Mouse (Mus musculus): ENCODE data around the gene Ltb. TPM values are rescaled to one million over a fixed set of nuclear protein-coding genes. Genes with fewer than 3 reads are reported as not detected.
A peak's percentile ranks its signal among the peaks of the same experiment; 100 is the strongest.

The Ltb gene
- polyA plus RNA-seq, 1 experiment from 2014 or later: 1.2 TPM

DNA sequence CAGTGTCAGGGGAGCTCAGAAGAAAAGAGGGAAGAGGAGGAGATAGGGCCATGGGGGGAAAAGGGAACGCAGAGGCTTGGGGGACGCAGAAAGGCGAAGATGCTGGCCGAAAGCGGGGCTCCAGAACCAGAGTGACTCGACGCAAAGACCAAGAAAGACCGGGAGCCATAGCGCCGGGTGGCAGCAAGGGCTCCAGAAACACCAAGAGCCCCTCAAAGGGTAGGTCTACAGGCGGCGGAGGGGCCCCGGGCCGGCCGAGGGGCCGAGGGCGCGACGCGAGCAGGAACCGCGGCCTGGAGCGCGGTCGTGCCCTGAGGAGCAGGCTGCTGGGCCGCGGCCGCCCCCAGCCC is 30.0 kb upstream of the Ltb start:
- Histone ChIP-seq H3K9me3 (ENCODE audit: control insufficient read depth, low read length) (no peaks in the 10 kb centered on the region), H3K27ac (ENCODE audit: low read depth, low read length) (peak overlapping the region; percentile 98), H3K4me3 (ENCODE audit: low read length) (peak overlapping the region; percentile 99), H3K4me2 (ENCODE audit: low read length) (peak overlapping the region; percentile 99), H3K27me3 (replicated peaks; ENCODE audit: control insufficient read depth, insufficient read depth, low read length) (no peaks in the 10 kb centered on the region), H3K9ac (ENCODE audit: low read depth, low read length) (peak overlapping the region; percentile 100), H3K4me1 (ENCODE audit: control insufficient read depth, insufficient read depth, low read depth, low read length) (peaks cover 27% of the 10 kb centered on the region), H3K36me3 (ENCODE audit: control insufficient read depth, insufficient read depth, low read length) (peaks cover 26% of the 10 kb centered on the region)
- no peak for ATAC-seq
- 0% methylated on average over 27 of the region's 28 CpGs for WGBS

DNA sequence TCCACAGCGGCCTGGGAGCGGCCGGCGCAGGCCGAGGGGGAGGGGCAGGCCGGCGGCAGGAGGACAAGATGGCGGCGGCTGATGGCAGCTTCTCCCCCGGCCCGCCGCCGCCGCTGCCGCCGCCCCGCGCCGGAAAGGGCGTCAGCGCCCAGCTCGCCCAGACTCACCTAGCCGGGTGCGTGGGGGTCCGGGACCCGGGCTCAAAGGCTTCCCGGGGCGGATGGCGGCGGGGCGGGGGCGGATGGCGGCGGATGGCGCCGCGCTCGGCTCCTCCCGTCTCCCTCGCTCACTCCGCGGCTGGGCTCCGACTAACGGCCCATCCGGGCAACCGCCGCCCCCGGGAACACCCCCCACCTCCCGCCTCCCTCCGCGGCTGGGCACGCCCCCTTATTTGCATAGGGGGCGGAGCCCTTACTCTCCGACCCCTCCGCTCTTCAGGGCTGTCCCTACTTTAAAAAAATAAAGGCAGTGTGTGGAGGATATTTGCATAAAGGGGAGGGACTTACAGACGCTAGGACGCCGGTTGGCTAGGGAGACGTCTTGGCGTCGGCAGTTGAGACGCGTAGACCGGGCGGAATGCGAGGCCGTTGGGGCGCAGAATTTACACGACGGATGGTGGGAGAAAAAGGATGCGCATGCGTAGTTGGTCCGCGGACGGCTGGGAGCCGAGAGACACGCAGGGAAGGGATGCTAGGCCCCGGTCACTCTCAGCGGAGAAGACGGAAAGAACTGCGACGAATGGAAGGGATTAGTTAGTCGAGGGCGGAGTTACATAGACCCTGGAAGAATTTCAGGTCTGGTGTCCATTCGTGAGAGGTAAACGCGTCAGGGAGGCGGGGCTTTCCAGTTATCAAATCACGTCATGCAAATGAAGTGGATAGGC is 29.4 kb upstream of the Ltb start, which contains the start of gene Prrc2a:
Gene Prrc2a, minus strand, starts transcription at position 330 of the 883 bp plus-strand sequence.
- Histone ChIP-seq H3K9ac (ENCODE audit: low read depth, low read length) (peak within 1 kb of the TSS; percentile 100), H3K36me3 (ENCODE audit: control insufficient read depth, insufficient read depth, low read length) (peaks cover 20% of the 10 kb centered on the region), H3K4me2 (ENCODE audit: low read length) (peak within 1 kb of the TSS; percentile 99), H3K4me3 (ENCODE audit: low read length) (peak within 1 kb of the TSS; percentile 99), H3K27me3 (replicated peaks; ENCODE audit: control insufficient read depth, insufficient read depth, low read length) (no peaks in the 10 kb centered on the region), H3K4me1 (ENCODE audit: control insufficient read depth, insufficient read depth, low read depth, low read length) (peaks cover 27% of the 10 kb centered on the region), H3K9me3 (ENCODE audit: control insufficient read depth, low read length) (no peaks in the 10 kb centered on the region), H3K27ac (ENCODE audit: low read depth, low read length) (peak within 1 kb of the TSS; percentile 98)
- ATAC-seq: peak; percentile 95
- WGBS: under 1% methylated on average over 67 of the region's 89 CpGs

DNA sequence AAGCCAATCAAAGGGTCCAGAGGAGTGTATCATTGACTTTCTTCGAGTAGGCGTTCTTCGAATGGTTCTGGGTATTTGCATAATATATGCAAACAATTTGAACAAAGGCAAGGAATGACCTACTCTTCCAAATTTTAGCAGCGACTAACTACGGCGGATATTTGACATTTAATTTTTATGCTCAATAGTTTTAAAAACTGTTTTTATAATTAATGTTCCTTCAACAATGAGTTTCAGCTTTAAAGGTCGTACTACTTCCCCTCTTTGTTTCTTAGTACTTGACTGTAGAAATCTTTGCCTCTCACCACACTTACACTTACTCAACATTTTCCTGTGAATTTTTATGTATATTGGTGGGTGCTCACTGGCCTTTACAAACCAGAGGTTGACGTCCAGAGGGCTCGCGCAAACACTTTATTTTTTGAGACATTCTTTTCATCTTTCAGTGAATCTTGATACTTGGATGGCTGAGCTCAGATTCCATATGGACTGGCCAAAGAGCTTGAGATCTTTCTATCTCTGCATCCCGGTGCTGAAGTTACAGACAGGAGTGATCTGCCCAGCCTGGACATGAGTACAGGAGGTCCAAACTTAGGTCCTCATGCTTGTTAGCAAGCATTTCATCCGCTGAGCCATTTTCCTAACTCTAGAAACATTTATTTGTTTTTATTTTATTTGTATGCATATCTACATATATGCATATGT is 28.6 kb upstream of the Ltb start:
- no peak for ATAC-seq
- Histone ChIP-seq H3K9ac (ENCODE audit: low read depth, low read length) (peak overlapping the region; percentile 65), H3K4me3 (ENCODE audit: low read length) (peak overlapping the region; percentile 99), H3K4me1 (ENCODE audit: control insufficient read depth, insufficient read depth, low read depth, low read length) (peaks cover 27% of the 10 kb centered on the region), H3K27ac (ENCODE audit: low read depth, low read length) (peak overlapping the region; percentile 98), H3K9me3 (ENCODE audit: control insufficient read depth, low read length) (no peaks in the 10 kb centered on the region), H3K36me3 (ENCODE audit: control insufficient read depth, insufficient read depth, low read length) (peaks cover 12% of the 10 kb centered on the region), H3K27me3 (replicated peaks; ENCODE audit: control insufficient read depth, insufficient read depth, low read length) (no peaks in the 10 kb centered on the region), H3K4me2 (ENCODE audit: low read length) (peak overlapping the region; percentile 65)
- WGBS: 21% methylated on average over 12 of the region's 12 CpGs

DNA sequence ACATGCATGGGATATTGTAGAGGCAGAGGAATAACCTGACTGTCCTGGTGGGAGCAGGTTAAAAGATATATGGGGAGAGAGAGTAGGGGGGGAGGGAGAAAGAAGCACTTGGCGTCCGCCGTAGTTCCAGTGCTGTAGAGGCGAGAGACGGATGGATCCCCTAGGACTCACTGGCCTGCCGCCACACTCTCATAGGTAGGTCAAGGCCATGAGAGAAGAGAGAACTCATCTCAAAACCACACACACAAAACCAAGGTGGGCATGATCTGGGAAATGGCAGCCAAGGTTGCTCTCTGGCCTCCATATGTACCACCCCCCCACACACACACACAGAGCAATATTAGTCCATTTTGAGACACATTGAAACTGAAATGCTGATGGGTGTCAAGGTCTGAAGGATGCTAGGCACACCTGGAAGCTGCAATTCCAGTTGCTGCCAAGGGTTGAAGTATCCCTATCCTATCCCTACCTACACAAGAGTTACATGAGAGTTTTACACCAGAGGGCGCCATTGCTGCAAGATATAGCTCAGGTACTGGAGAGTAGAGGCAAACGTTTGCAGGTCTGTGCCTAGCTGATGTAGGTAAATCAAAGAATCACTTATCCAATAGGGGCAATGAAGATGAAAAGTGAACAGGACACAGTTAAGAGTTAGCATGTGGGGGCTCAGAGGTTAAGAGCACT is 27.7 kb upstream of the Ltb start:
- no peak for ATAC-seq
- peaks cover 27% of the 10 kb centered on the region for H3K4me1 ChIP-seq (ENCODE audit: control insufficient read depth, insufficient read depth, low read depth, low read length)
- 61% methylated on average over 8 of the region's 8 CpGs for WGBS
- H3K36me3 ChIP-seq (ENCODE audit: control insufficient read depth, insufficient read depth, low read length): peaks cover 3% of the 10 kb centered on the region
- H3K27ac ChIP-seq (ENCODE audit: low read depth, low read length): peak overlapping the region; percentile 6; the same call in 1 of the 2 replicates
- H3K27me3 ChIP-seq (replicated peaks; ENCODE audit: control insufficient read depth, insufficient read depth, low read length): no peaks in the 10 kb centered on the region
- peak overlapping the region; percentile 99; the same call in 1 of the 2 replicates for H3K4me3 ChIP-seq (ENCODE audit: low read length)
- H3K9me3 ChIP-seq (ENCODE audit: control insufficient read depth, low read length): no peaks in the 10 kb centered on the region
- H3K4me2 ChIP-seq (ENCODE audit: low read length): peak overlapping the region; percentile 65
- H3K9ac ChIP-seq (ENCODE audit: low read depth, low read length): peak overlapping the region; percentile 3; the same call in 1 of the 2 replicates

DNA sequence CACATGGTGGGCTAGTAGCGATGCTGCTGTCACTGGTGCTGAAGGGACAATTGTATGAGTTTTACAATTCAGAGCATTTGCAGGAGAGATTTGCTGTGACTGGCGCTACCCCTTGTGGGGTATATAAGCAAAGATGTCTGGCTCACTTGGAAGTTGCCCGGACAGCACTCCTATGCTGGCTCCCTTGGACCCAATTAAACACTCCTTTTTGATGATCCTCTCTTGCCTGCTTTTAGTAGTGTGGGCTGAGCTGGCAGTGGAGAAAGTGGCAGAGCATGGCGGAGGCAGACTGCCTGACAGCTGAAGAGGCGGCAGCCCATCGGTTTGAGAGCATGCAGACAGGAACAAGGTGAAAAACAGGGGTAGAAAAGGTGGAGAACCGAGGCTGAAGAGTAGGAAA is 26.4 kb upstream of the Ltb start:
- no peaks in the 10 kb centered on the region for H3K36me3 ChIP-seq (ENCODE audit: control insufficient read depth, insufficient read depth, low read length)
- no peak overlapping the region for H3K27ac ChIP-seq (ENCODE audit: low read depth, low read length)
- H3K4me3 ChIP-seq (ENCODE audit: low read length): no peak overlapping the region
- no peaks in the 10 kb centered on the region for H3K9me3 ChIP-seq (ENCODE audit: control insufficient read depth, low read length)
- no peak overlapping the region for H3K9ac ChIP-seq (ENCODE audit: low read depth, low read length)
- 94% methylated on average over 7 of the region's 7 CpGs for WGBS
- H3K4me1 ChIP-seq (ENCODE audit: control insufficient read depth, insufficient read depth, low read depth, low read length): peaks cover 14% of the 10 kb centered on the region
- no peaks in the 10 kb centered on the region for H3K27me3 ChIP-seq (replicated peaks; ENCODE audit: control insufficient read depth, insufficient read depth, low read length)
- ATAC-seq: no peak
- no peak overlapping the region for H3K4me2 ChIP-seq (ENCODE audit: low read length)

DNA sequence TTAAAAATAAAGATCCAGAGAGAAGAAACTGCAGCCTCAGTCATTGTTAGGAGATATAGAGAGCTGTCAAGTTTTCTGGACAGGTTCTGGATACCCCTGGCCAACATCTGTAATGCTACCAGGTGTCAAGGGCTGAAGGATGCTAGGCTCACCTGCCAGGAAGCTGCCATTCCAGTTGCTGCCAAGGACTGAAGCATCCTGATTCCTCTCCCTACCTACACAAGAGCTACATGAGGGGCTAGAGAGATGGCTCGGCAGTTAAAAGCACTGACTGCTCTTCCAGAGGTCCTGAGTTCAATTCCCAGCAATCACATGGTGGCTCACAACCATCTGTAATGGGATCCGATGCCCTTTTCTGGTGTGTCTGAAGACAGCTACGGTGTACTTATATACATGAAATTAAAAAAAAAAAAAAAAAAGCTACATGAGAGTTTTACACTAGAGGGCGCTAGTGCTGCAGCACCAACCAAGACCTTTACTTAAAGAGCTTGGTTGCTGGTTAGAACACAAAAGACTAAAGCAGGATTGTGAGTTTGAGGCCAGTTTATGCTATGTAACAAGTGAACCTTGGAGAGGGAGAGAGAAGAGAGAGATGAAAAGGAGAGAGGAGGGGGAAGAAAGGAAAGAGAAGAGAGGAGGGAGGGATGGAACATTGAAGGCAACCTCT is 25.6 kb upstream of the Ltb start:
- WGBS: 15% methylated on average over 4 of the region's 4 CpGs
- ATAC-seq: no peak
- Histone ChIP-seq H3K9ac (ENCODE audit: low read depth, low read length) (no peak overlapping the region), H3K4me3 (ENCODE audit: low read length) (no peak overlapping the region), H3K4me1 (ENCODE audit: control insufficient read depth, insufficient read depth, low read depth, low read length) (peaks cover 8% of the 10 kb centered on the region), H3K27ac (ENCODE audit: low read depth, low read length) (no peak overlapping the region), H3K9me3 (ENCODE audit: control insufficient read depth, low read length) (no peaks in the 10 kb centered on the region), H3K27me3 (replicated peaks; ENCODE audit: control insufficient read depth, insufficient read depth, low read length) (no peaks in the 10 kb centered on the region), H3K4me2 (ENCODE audit: low read length) (no peak overlapping the region), H3K36me3 (ENCODE audit: control insufficient read depth, insufficient read depth, low read length) (no peaks in the 10 kb centered on the region)

DNA sequence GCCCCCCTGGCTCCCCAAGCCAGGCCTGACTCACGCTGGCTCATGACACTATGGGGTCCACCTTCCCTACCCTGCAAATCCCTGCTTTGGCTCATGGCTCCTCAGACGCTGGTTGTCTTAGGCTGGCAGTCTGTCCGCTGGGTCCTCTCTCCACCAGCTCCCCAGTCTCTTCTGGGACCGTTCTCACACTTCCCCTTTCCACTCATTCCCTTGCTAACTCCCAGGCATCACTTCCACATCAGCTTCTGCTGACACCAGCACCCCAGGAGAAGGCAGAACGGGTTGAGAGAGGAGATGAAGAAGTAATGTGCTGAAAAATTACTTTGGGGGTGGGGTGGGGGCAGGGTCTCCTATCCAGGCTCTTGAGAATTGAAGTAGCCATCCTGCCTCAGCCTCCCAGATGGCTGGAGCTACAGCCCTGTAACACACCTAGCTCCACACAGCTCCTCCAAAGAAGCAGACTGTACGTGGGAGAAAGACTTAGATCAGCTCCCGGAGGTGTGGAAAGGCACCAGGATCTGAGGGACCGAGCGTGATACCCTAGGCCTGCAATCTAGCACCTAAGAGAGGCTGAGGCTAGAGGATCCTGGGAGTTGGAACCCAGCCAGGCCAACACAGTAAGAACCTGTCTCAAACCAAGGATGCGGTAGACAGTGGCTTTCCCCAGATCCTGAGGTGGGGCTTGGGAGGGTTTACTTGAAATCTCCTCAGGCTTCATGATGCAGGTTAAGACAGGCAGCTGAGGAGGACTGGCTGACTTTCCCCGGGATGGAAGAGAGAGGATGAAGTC is 21.6 kb upstream of the Ltb start:
- H3K4me3 ChIP-seq (ENCODE audit: low read length): no peak overlapping the region
- H3K4me1 ChIP-seq (ENCODE audit: control insufficient read depth, insufficient read depth, low read depth, low read length): no peaks in the 10 kb centered on the region
- H3K27ac ChIP-seq (ENCODE audit: low read depth, low read length): no peak overlapping the region
- no peaks in the 10 kb centered on the region for H3K36me3 ChIP-seq (ENCODE audit: control insufficient read depth, insufficient read depth, low read length)
- 75% methylated on average over 11 of the region's 11 CpGs for WGBS
- no peak overlapping the region for H3K9ac ChIP-seq (ENCODE audit: low read depth, low read length)
- no peaks in the 10 kb centered on the region for H3K9me3 ChIP-seq (ENCODE audit: control insufficient read depth, low read length)
- no peak for ATAC-seq
- H3K4me2 ChIP-seq (ENCODE audit: low read length): no peak overlapping the region
- H3K27me3 ChIP-seq (replicated peaks; ENCODE audit: control insufficient read depth, insufficient read depth, low read length): no peaks in the 10 kb centered on the region

DNA sequence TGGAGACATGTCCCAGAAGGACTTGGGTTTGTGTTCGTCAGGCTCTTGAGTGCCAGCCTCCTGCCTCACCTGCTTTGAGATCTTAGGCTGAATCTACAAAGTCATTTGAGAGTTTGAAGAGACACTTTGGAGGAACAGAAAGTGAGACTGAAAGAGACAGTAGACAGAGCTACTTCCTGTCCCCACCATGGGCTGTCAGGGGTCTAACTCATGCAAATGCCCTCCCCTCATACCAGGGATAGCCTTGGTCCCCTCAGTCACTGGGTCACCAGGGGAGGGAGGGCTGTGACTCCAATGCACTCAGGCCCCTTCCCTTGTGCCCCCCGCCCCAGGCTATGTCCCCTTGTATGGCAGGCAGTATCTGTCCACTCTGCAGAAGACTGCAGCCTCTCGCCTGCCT is 20.9 kb upstream of the Ltb start:
- Histone ChIP-seq H3K4me1 (ENCODE audit: control insufficient read depth, insufficient read depth, low read depth, low read length) (no peaks in the 10 kb centered on the region), H3K4me3 (ENCODE audit: low read length) (no peak overlapping the region), H3K9me3 (ENCODE audit: control insufficient read depth, low read length) (no peaks in the 10 kb centered on the region), H3K36me3 (ENCODE audit: control insufficient read depth, insufficient read depth, low read length) (no peaks in the 10 kb centered on the region), H3K9ac (ENCODE audit: low read depth, low read length) (no peak overlapping the region), H3K27me3 (replicated peaks; ENCODE audit: control insufficient read depth, insufficient read depth, low read length) (no peaks in the 10 kb centered on the region), H3K27ac (ENCODE audit: low read depth, low read length) (no peak overlapping the region), H3K4me2 (ENCODE audit: low read length) (no peak overlapping the region)
- ATAC-seq: no peak
- WGBS: 82% methylated on average over 3 of the region's 3 CpGs

All from hindbrain, embryonic 16.5 days (tissue).